Mouse (Mus musculus): Measurements from ENCODE around the gene Rad51b.

Rad51b gene

GRCm38 (mm10) chr12:79297121-79297576, at the start of gene Rad51b:
Rad51b (plus strand) TSS chr12:79297282.
- DNase-seq (ENCODE audit: inconsistent ontology term), result peak; percentile 85

- no peak for DNase-seq (ENCODE audit: inconsistent ontology term)
Observed at GRCm38 (mm10) chr12:79248110-79248509, 49.0 kb upstream of the Rad51b start.

- DNase-seq (ENCODE audit: inconsistent ontology term), result no peak
Observed at GRCm38 (mm10) chr12:79253294-79254053, 43.6 kb upstream of the Rad51b start.

GRCm38 (mm10) chr12:79254975-79255374, 42.1 kb upstream of the Rad51b start:
- no peak for DNase-seq (ENCODE audit: inconsistent ontology term)

DNA sequence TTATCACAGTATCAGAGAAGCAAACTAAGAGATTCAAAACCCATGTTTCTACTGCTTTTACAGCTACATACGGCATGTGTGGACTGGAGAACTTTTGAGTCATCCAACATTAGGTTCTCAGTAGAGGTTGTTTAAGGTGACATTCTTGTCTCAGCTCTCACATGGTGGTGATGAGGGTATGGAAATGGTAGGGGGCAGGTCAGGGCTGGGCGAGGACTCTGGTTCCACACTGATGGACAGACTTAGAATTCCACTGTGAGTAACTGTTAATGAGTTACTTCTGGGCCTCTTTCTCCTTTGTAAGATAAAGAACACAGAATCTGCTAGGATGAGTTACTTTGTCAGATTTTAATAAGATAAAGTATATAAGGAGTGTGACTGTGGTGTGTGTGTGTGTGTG, 36.9 kb upstream of the Rad51b start:
- no peak for DNase-seq (ENCODE audit: inconsistent ontology term)

GRCm38 (mm10) chr12:79261035-79261434, 36.0 kb upstream of the Rad51b start:
- DNase-seq (ENCODE audit: inconsistent ontology term), result peak; percentile 47

- DNase-seq (ENCODE audit: inconsistent ontology term), result no peak
Observed at GRCm38 (mm10) chr12:79272604-79273003, 24.5 kb upstream of the Rad51b start.

DNA sequence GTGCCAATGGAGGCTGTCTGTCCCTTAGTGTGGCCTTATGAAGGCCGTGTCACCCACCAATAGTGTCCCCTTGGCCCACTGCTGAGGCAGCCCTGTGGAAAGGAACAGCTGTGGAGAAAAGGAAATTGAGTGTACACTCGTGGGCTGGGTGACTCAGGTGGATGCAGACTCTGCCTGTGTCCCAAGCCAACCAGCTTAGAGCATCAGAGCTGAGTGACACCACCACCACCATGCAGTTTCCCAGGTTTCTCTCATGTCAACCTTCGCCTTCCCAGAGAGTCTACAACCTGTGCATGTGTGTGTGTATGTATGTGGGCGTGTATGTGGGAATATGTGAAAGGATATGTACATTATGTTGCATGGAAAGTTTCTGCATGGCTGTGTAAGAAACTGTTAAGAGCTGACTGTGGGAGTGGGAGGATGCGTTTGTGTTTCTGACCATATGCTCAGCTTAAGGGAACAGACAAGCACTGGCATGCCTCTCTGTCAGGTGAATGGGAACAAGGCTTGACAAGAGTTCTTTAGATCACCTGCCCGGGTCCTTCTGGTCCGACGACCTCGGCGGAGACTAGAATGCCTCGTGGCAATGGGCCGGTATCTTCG, 17.5 kb upstream of the Rad51b start:
- DNase-seq (ENCODE audit: inconsistent ontology term), result no peak

GRCm38 (mm10) chr12:79282595-79282994, 14.5 kb upstream of the Rad51b start:
- DNase-seq (ENCODE audit: inconsistent ontology term), result no peak

DNA sequence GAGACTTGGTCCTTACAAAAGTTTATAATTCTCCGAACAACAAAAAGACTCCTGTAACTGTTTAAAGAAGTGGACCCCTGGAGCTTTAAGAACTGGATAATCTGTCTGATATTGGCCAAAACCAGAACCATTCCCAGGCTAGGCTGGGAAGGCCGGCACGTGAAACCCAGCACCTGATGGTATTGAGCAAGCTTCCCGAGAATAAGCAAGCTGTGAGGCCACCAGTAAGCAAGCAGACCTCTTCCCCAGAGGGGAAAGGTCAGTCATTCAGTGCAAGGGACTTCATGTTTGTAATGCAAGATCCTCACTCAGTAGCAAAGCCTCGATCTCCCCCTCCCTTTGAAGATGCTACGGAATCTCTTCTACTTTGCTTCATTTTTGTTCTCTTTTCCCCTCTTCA, 4.2 kb upstream of the Rad51b start:
- DNase-seq (ENCODE audit: inconsistent ontology term), result no peak

DNA sequence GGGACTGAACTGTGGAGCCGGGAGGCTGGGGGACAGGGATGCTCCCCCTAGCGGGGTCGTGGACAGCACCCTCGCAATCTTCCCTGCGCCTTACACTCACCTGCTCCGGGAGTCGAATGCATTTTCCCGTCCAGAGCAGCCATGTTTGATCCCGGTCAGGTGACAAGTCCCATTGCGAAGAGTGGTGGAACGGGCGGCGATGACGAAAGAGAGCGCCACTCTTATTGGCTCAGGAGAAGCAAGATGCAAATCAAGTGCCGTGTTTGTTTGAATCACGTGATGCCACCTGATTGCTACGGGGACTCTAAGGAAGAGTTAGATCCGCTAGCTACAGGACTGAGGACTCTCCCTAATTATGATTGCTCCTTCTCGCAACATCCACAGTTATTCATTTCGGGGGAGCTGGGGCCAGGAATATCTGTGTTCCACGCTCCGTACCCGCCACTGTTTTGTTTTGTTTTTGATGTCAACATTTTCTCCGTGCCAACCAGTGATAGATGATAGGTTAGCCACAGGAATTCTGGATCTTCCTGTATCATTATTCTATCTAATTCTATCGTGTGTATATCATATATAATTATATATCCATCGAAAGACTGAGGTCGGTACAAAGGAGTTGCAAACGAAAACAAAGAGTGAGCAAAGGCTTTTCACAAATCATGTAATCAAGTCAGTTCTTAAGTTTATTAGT, 811 bp upstream of the Rad51b start, which contains the start of gene Zfyve26:
TSS of gene Zfyve26 (minus strand) at position 179 of the 691 bp plus-strand sequence.
- DNase-seq (ENCODE audit: inconsistent ontology term), result peak; percentile 91

GRCm38 (mm10) chr12:79297884-79298636, 978 bp downstream of the Rad51b start:
- DNase-seq (ENCODE audit: inconsistent ontology term), result no peak

DNA sequence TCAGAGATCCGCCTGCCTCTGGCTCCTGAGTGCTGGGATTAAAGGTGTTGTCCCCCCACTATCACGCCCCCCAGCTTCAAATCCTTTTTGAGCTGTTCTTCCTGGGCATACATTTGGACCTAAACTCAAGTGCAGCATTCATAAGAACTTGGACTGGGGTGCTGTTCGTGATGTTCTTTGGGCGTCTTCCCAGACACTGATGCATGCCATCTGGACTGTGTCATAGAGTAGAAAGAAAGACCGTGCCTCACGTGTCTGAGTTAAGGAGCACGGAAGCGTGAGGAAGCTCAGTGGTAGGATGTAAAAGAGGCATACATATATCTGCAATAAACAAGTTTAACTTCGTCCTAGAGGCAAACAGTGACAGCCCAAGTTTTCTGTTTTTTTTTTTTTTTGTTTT, 4.7 kb downstream of the Rad51b start:
- DNase-seq (ENCODE audit: inconsistent ontology term), result peak; percentile 2

- DNase-seq (ENCODE audit: inconsistent ontology term), result no peak
Observed at GRCm38 (mm10) chr12:79305131-79305530, 8.0 kb downstream of the Rad51b start.

DNA sequence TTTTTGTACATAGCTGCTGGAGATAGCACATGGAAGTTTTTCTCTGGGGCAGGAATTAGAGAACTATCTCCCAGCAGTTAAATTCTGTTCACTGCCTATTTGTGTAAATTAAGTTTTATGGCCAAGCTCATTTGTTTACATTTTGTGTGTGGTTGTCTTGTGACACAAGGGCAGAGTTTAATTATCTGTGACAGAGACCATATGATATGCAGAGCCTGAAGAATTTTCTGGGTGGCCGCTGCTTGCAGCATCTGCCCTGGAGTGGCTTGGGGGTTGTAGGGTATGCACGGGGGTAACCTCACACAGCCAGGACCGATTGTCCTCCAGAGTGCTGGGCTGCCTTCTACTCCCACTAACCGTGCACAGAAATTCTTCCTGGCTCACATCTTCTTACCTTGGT, 8.9 kb downstream of the Rad51b start:
- DNase-seq (ENCODE audit: inconsistent ontology term), result no peak

DNA sequence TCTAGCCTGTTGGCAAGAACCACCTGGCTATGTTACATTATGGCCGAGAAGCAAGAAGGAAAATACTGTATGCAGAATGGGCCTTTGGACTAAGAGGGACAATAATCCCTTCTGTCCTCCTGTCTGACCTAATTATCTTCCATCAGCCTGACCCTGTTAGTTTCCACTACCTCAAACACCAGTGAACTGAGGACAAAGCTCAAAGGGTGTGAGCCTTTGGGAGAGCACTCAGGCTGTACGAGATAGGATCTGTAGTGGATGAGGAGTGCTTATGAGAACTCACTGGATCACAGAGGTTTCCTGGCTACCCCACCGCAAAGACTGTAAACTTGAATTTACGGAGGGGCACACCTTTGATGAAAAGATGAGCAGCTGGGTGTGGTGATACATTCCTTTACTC, 16.6 kb downstream of the Rad51b start:
- DNase-seq (ENCODE audit: inconsistent ontology term), result peak; percentile 10

- no peak for DNase-seq (ENCODE audit: inconsistent ontology term)
Observed at GRCm38 (mm10) chr12:79317339-79317738, 20.3 kb downstream of the Rad51b start.

DNA sequence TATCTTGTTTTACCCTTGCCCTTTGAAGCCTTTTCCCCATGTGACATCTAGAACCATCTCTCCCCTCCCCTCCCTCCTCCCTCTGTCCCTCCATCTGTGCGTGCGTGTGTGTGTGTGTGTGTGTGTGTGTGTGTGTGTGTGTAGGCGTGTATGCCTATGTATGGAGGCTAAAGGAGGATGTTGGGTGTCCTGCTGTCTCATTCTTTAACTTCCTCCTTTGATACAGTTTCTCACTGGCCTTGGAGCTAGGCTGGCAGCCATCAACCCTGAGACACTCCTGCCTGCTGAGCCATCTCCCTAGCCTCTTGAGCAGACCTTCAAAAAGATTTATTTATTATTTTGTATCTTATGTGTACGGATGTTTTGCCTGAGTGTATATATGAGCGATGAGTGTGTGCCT, 23.8 kb downstream of the Rad51b start:
- no peak for DNase-seq (ENCODE audit: inconsistent ontology term)

GRCm38 (mm10) chr12:79322539-79322938, 25.5 kb downstream of the Rad51b start:
- peak; percentile 6 for DNase-seq (ENCODE audit: inconsistent ontology term)

DNA sequence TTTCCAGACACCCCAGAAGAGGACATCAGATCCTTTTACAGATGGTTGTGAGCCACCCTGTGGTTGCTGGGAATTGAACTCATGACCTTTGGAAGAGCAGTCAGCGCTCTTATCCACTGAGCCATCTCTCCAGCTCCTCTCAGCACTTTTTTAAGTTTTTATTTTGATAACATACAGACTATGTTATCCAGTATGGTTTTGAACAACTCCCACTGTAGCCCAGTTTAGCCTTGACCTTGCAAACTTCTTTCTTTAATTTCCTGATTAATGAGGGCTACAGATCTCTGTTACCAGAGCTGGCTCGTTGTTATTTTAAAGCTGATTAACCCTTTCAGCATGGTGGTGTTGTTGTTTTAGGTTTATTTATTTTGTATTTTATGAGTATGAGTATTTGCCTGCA, 29.2 kb downstream of the Rad51b start:
- DNase-seq (ENCODE audit: inconsistent ontology term), result no peak

- DNase-seq (ENCODE audit: inconsistent ontology term), result no peak
Observed at GRCm38 (mm10) chr12:79326745-79327144, 29.7 kb downstream of the Rad51b start.

DNA sequence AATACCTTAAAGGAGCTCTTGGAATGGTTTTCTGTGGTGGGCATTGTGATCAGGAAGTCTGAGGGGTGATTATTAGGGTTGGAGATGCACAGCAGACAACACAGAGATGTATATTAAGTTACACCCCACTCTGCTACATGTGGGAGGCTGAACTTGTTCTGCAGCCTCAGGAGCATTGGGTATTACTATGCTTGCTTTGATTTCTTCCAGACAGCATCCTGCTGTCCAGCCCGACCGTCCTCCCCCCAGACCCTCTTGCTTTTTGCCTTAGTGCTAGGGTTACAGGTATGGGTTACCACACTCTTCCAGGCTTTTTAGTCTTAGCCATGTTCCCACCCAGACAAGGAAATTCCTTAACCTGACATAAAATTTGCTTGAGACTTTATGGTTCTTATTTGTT, 30.8 kb downstream of the Rad51b start:
- no peak for DNase-seq (ENCODE audit: inconsistent ontology term)
